Mouse (Mus musculus) liver, postnatal 0 days (tissue): Measurements from ENCODE around the gene Kcnj8.

ENCODE experiments used
- CTCF ChIP-seq: sonication (generic); IDR thresholded peaks from 2 replicates; pipeline ENCODE4 v1.5.1; 2016; ENCODE audit warnings: antibody characterized with exemption, low read depth
- EP300 ChIP-seq: IDR thresholded peaks from 2 replicates; pipeline ENCODE4 v1.6.1; 2016; ENCODE audit warnings: antibody characterized with exemption, low read depth, mild to moderate bottlenecking

- TF ChIP-seq CTCF, result no peak
- TF ChIP-seq EP300, result no peak
Measured at GRCm38 (mm10) chr6:142548377-142548776, 23.0 kb downstream of the Kcnj8 start.
